Mouse (Mus musculus) ES-E14 (cell line): ENCODE results near the gene Soat2. TPM values are rescaled to one million over a fixed set of nuclear protein-coding genes. Genes with fewer than 3 reads are reported as not detected.
A peak's percentile ranks its signal among the peaks of the same experiment; 100 is the strongest.

Experiments
- DNase-seq: peaks from one replicate; pipeline ENCODE4 v3.0.0-alpha.2; 2013; ENCODE audit warnings: low read depth, low spot score
- H3K27ac ChIP-seq: 2 replicates; pipeline ENCODE4 v1.5.1; 2012; ENCODE audit warnings: low read depth, mild to moderate bottlenecking, low read length, moderate library complexity, mixed read lengths; ENCODE audit not compliant: poor library complexity, insufficient read depth, severe bottlenecking
- H3K36me3 ChIP-seq: 2 replicates; pipeline ENCODE4 v1.6.1; 2012; ENCODE audit warnings: mild to moderate bottlenecking, low read length, moderate library complexity, mixed read lengths; ENCODE audit not compliant: control insufficient read depth, poor library complexity, insufficient read depth, severe bottlenecking
- H3K4me1 ChIP-seq, 2 experiments: fragments of 150-350 bp in 1 of 2; sonication (generic) in 1 of 2; 2 replicates each; pipeline ENCODE4 v1.6.1; 2012; ENCODE audit warnings: low read length in 2 of 2, mild to moderate bottlenecking in 1 of 2, mixed read lengths in 1 of 2; ENCODE audit not compliant: control insufficient read depth in 2 of 2, insufficient read depth in 2 of 2, poor library complexity in 1 of 2
- H3K4me3 ChIP-seq, 2 experiments: fragments of 150-350 bp in 1 of 2; sonication (generic) in 1 of 2; 2 replicates each; pipeline ENCODE4 v1.5.1; 2012; ENCODE audit warnings: low read length in 2 of 2, low read depth in 1 of 2, mild to moderate bottlenecking in 1 of 2, mixed read lengths in 1 of 2; ENCODE audit not compliant: insufficient read depth in 1 of 2, poor library complexity in 1 of 2, severe bottlenecking in 1 of 2
- H3K9ac ChIP-seq: 2 replicates; pipeline ENCODE4 v1.6.1; 2012; ENCODE audit warnings: low read depth, mild to moderate bottlenecking, low read length, mixed read lengths; ENCODE audit not compliant: poor library complexity, insufficient read depth, severe bottlenecking
- H3K9me3 ChIP-seq: fragments of 150-350 bp; sonication (generic); 2 replicates; pipeline ENCODE4 v1.6.1; 2012; ENCODE audit warnings: low read depth, mild to moderate bottlenecking, low read length; ENCODE audit not compliant: control insufficient read depth, insufficient read depth
- CHD2 ChIP-seq: IDR thresholded peaks from 2 replicates; pipeline ENCODE4 v1.6.1; 2014; ENCODE audit warnings: mild to moderate bottlenecking, low read depth, low read length, inconsistent platforms
- HCFC1 ChIP-seq: IDR thresholded peaks from 2 replicates; pipeline ENCODE4 v1.6.1; 2012; ENCODE audit warnings: low read length, inconsistent platforms, borderline replicate concordance; ENCODE audit not compliant: insufficient read depth
- MAFK ChIP-seq: IDR thresholded peaks from 2 replicates; pipeline ENCODE4 v1.6.1; 2014; ENCODE audit warnings: mild to moderate bottlenecking, low read depth, low read length, inconsistent platforms; ENCODE audit not compliant: insufficient read depth
- ZC3H11A ChIP-seq: IDR thresholded peaks from 2 replicates; pipeline ENCODE4 v1.6.1; 2012; ENCODE audit warnings: low read depth, mild to moderate bottlenecking, inconsistent platforms, low read length, borderline replicate concordance
- ZNF384 ChIP-seq: IDR thresholded peaks from 2 replicates; pipeline ENCODE4 v1.6.1; 2012; ENCODE audit warnings: low read depth, low read length, inconsistent platforms
- in situ Hi-C, 2 experiments: fragments of 600-800 bp; cut with MboI; formaldehyde crosslinking; loops; one replicate each; pipeline ENCODE4 v1.15.1; 2025; ENCODE audit warnings: low sequenced_read_pairs in 2 of 2, inconsistent platforms in 1 of 2; ENCODE audit not compliant: unreplicated experiment in 2 of 2
- total RNA-seq: library from RNA; depleted of rRNA; stranded (reverse); fragments of 300-350 nt; gene quantifications from 2 replicates; pipeline ENCODE4 v1.2.3, GENCODE M21; 2012

Soat2 gene
- total RNA-seq, 1 experiment = 5.3 TPM

- Histone ChIP-seq H3K36me3 (no peaks in the 10 kb centered on the region; the same call in 1 of the 2 replicates), H3K4me1 (peaks cover 12 to 43% of the 10 kb centered on the region in 2 experiments; a peak in 3 of 4 replicates), H3K27ac (0 out of 2 replicates have a peak overlapping the region, but pooled peaks have one; percentile 2), H3K4me3 (no peak overlapping the region), H3K9me3 (no peaks in the 10 kb centered on the region), H3K9ac (no peak overlapping the region)
- no peak for DNase-seq
- in situ Hi-C loops = no loop called here
- TF ChIP-seq MAFK (no peak), HCFC1 (no peak), ZC3H11A (no peak), ZNF384 (no peak), CHD2 (no peak)
These were observed 46.9 kb upstream of the Soat2 start for GRCm38 (mm10) chr15:102103371-102103946.

- no peak for DNase-seq
- H3K9me3 ChIP-seq = no peaks in the 10 kb centered on the region
These were observed 46.3 kb upstream of the Soat2 start for GRCm38 (mm10) chr15:102103947-102104555.

DNA sequence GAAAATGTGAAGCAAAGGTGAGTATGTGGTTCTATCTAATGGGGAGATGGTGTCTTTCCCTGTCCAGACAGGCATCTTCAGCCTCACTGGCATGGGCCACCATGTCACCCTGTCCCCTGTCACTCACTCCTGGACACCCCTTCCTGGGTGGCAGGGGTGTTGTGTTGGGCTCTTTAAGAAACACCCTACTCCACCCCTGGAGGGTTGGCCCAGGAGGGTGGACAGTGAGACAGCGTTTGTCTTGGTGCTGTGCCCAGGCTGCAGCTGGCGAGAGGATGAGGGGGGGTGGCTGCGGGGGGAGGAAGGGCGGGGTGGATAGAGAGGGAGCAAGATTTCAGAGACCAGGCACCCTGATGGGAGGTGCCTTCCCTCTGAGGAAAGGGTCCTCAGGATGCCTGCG lies 45.0 kb upstream of the Soat2 start:
- Histone ChIP-seq H3K9me3 (no peaks in the 10 kb centered on the region), H3K27ac (no peak overlapping the region), H3K9ac (no peak overlapping the region), H3K36me3 (no peaks in the 10 kb centered on the region), H3K4me3 (no peak overlapping the region), H3K4me1 (peaks cover 12 to 42% of the 10 kb centered on the region in 2 experiments; a peak in 3 of 4 replicates)
- TF ChIP-seq CHD2 (no peak), ZNF384 (no peak), HCFC1 (no peak), ZC3H11A (no peak), MAFK (no peak)
- no peak for DNase-seq
- in situ Hi-C loops = no loop called here

More at GRCm38 (mm10) chr15:102103947-102104555, 46.3 kb upstream of the Soat2 start:
- H3K9ac ChIP-seq = no peak overlapping the region
- 0 out of 2 replicates have a peak overlapping the region, but pooled peaks have one; percentile 2 for H3K27ac ChIP-seq
- TF ChIP-seq ZC3H11A (no peak), CHD2 (no peak), HCFC1 (no peak), MAFK (no peak), ZNF384 (no peak)
- no peak overlapping the region for H3K4me3 ChIP-seq
- peaks cover 12 to 44% of the 10 kb centered on the region in 2 experiments; a peak in 3 of 4 replicates for H3K4me1 ChIP-seq
- no peaks in the 10 kb centered on the region for H3K36me3 ChIP-seq
- in situ Hi-C loops = no loop called here

DNA sequence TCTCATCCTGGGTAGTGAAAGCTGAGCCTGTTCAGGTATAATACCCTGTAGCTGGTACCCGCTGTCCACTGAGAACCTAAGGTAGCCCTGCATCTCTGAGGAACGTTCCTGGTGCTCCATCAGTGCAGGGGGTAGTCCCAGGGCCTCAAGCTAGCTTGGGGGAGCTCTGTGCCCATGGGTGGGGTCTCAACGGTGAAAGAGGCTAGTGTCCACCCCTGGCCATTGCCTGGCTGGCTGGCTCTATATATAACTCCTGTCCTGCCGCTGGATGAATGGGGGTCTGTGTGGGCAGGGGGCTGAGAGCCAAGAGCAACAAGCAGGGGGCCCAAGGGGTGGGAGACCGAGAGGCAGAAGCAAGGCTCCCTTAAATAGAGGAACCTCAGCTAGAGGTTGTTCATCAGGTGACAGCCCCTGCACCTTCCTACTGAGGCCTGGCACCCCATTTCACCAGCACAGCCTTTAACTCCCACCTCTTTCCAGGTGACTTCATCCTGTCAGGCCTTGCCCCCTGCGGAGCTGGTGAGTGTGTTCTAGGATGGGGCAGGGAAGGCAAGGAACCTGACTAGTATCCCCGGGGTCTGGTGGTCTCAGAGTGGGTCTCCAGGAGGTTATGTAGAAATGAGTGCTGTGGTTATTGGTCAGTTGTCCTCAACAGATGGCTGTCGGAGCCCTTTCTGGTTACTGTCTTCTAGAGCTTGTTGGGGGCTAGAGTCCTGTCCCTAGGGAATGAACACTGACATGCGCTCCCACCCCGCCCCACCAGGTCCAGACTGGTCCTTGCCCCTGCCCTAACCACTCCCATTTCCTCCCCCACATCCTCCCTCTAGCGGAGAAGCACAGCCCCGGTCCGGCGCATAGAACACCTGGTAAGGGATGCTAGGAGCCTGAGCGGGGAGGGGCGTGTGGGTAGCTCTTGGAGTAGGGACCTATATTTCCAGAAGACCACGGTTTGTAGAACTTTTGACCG lies 44.3 kb upstream of the Soat2 start:
- TF ChIP-seq HCFC1 = no peak
- TF ChIP-seq ZC3H11A = no peak
- TF ChIP-seq ZNF384 = no peak
- TF ChIP-seq CHD2 = no peak
- TF ChIP-seq MAFK = no peak
- Histone ChIP-seq H3K9me3 (no peaks in the 10 kb centered on the region), H3K36me3 (no peaks in the 10 kb centered on the region), H3K9ac (peak overlapping the region; percentile 29; the same call in 1 of the 2 replicates), H3K27ac (no peak overlapping the region), H3K4me3 (peak overlapping the region; percentile 62 to 82), H3K4me1 (peaks cover 10 to 37% of the 10 kb centered on the region in 2 experiments; a peak in 3 of 4 replicates)
- in situ Hi-C loops = no loop called here
- DNase-seq = no peak
